Mouse (Mus musculus): ENCODE data around the gene Elk4.

Elk4 gene

GRCm38 (mm10) chr1:131987432-131987831, 20.0 kb upstream of the Elk4 start:
- DNase-seq = no peak

- no peak for DNase-seq
Measured at GRCm38 (mm10) chr1:131989476-131989875, 17.9 kb upstream of the Elk4 start.

- DNase-seq = no peak
Measured at GRCm38 (mm10) chr1:131990083-131990760, 17.2 kb upstream of the Elk4 start.

- peak; percentile 46 to 52 for DNase-seq
Measured at GRCm38 (mm10) chr1:131992561-131993001, 14.8 kb upstream of the Elk4 start.

GRCm38 (mm10) chr1:131993169-131994040, 14.0 kb upstream of the Elk4 start:
- no peak for DNase-seq

- DNase-seq = peak; percentile 61 to 75
Measured at GRCm38 (mm10) chr1:131995062-131995461, 12.3 kb upstream of the Elk4 start.

- DNase-seq = no peak
Measured at GRCm38 (mm10) chr1:132000506-132000905, 6.9 kb upstream of the Elk4 start.

- no peak for DNase-seq
Measured at GRCm38 (mm10) chr1:132001880-132002330, 5.5 kb upstream of the Elk4 start.

- no peak for DNase-seq
Measured at GRCm38 (mm10) chr1:132003111-132003510, 4.3 kb upstream of the Elk4 start.

GRCm38 (mm10) chr1:132003817-132004216, 3.6 kb upstream of the Elk4 start:
- DNase-seq = no peak

- DNase-seq = no peak
Measured at GRCm38 (mm10) chr1:132004574-132005180, 2.7 kb upstream of the Elk4 start.

- no peak for DNase-seq
Measured at GRCm38 (mm10) chr1:132005466-132005865, 1.9 kb upstream of the Elk4 start.

- DNase-seq = no peak
Measured at GRCm38 (mm10) chr1:132006046-132006445, 1.4 kb upstream of the Elk4 start.

- no peak for DNase-seq
Measured at GRCm38 (mm10) chr1:132006721-132007120, 686 bp upstream of the Elk4 start.

- peak; percentile 77 to 83 for DNase-seq
Measured at GRCm38 (mm10) chr1:132007828-132008827, 721 bp downstream of the Elk4 start.

GRCm38 (mm10) chr1:132008881-132009644, 1.7 kb downstream of the Elk4 start:
- DNase-seq = no peak

GRCm38 (mm10) chr1:132010632-132011501, 3.5 kb downstream of the Elk4 start:
- DNase-seq = no peak

GRCm38 (mm10) chr1:132011785-132012184, 4.4 kb downstream of the Elk4 start:
- DNase-seq = no peak

GRCm38 (mm10) chr1:132012861-132013260, 5.5 kb downstream of the Elk4 start:
- DNase-seq = no peak

- DNase-seq = no peak
Measured at GRCm38 (mm10) chr1:132014800-132015199, 7.4 kb downstream of the Elk4 start.

Data from cerebellum, postnatal 36 days (tissue).